Mouse (Mus musculus): ENCODE results near the gene Ttc7b. TPM values are rescaled to one million over a fixed set of nuclear protein-coding genes. Genes with fewer than 3 reads are reported as not detected.

Gene Ttc7b
- total and polyA plus RNA-seq, 3 experiments = 21.1 to 33.9 (median 26.8) TPM

- Histone ChIP-seq H3K36me3 (replicated peaks) (peaks cover 4% of the 10 kb centered on the region), H3K4me1 (ENCODE audit: insufficient read depth, low read depth, low read length) (no peaks in the 10 kb centered on the region), H3K9me3 (replicated peaks) (no peaks in the 10 kb centered on the region), H3K4me3 (ENCODE audit: low read depth, low read length) (no peak overlapping the region), H3K27me3 (ENCODE audit: insufficient read depth, low read length) (peaks cover 63% of the 10 kb centered on the region)
- DNase-seq (ENCODE audit: low spot score) (no peak), ATAC-seq (ENCODE audit: extremely low read depth, insufficient number of reproducible peaks, low FRiP score, poor library complexity, severe bottlenecking) (no peak)
- no peak for TF ChIP-seq POLR2AphosphoS5 (IDR thresholded peaks at IDR 0.05; ENCODE audit: insufficient replicate concordance, low read depth, low read length)
- no peak for TF ChIP-seq GATA1 (IDR thresholded peaks at IDR 0.05; ENCODE audit: borderline replicate concordance, low read length)
- TF ChIP-seq TAL1 (conservative IDR thresholded peaks at IDR 0.05; ENCODE audit: low read depth, low read length) = no peak
- TF ChIP-seq GATA2 (IDR thresholded peaks at IDR 0.05; ENCODE audit: borderline replicate concordance, low read depth, low read length) = no peak
- TF ChIP-seq CTCF (IDR thresholded peaks at IDR 0.05; ENCODE audit: low read depth, low read length) = no peak
Observed at GRCm38 (mm10) chr12:100304280-100304679, 216.3 kb downstream of the Ttc7b start.

- Histone ChIP-seq H3K4me1 (ENCODE audit: insufficient read depth, low read depth, low read length) (no peaks in the 10 kb centered on the region), H3K36me3 (replicated peaks) (peaks cover 4% of the 10 kb centered on the region), H3K9me3 (replicated peaks) (no peaks in the 10 kb centered on the region), H3K4me3 (ENCODE audit: low read depth, low read length) (no peak overlapping the region), H3K27me3 (ENCODE audit: insufficient read depth, low read length) (peaks cover 64% of the 10 kb centered on the region)
- ATAC-seq (ENCODE audit: extremely low read depth, insufficient number of reproducible peaks, low FRiP score, poor library complexity, severe bottlenecking) (no peak), DNase-seq (ENCODE audit: low spot score) (no peak)
- TF ChIP-seq GATA2 (IDR thresholded peaks at IDR 0.05; ENCODE audit: borderline replicate concordance, low read depth, low read length) (no peak), GATA1 (IDR thresholded peaks at IDR 0.05; ENCODE audit: borderline replicate concordance, low read length) (no peak), CTCF (IDR thresholded peaks at IDR 0.05; ENCODE audit: low read depth, low read length) (no peak), POLR2AphosphoS5 (IDR thresholded peaks at IDR 0.05; ENCODE audit: insufficient replicate concordance, low read depth, low read length) (no peak), TAL1 (conservative IDR thresholded peaks at IDR 0.05; ENCODE audit: low read depth, low read length) (no peak)
Observed at GRCm38 (mm10) chr12:100303141-100303540, 217.5 kb downstream of the Ttc7b start.

GRCm38 (mm10) chr12:100300446-100300845 is 220.2 kb downstream of the Ttc7b start:
- no peak overlapping the region for H3K4me3 ChIP-seq (ENCODE audit: low read depth, low read length)
- ATAC-seq (ENCODE audit: extremely low read depth, insufficient number of reproducible peaks, low FRiP score, poor library complexity, severe bottlenecking) (no peak), DNase-seq (ENCODE audit: low spot score) (no peak)
- H3K9me3 ChIP-seq (replicated peaks) = no peaks in the 10 kb centered on the region
- peaks cover 4% of the 10 kb centered on the region for H3K36me3 ChIP-seq (replicated peaks)
- H3K27me3 ChIP-seq (ENCODE audit: insufficient read depth, low read length) = peaks cover 55% of the 10 kb centered on the region
- no peaks in the 10 kb centered on the region for H3K4me1 ChIP-seq (ENCODE audit: insufficient read depth, low read depth, low read length)
- TF ChIP-seq GATA1 (IDR thresholded peaks at IDR 0.05; ENCODE audit: borderline replicate concordance, low read length) = no peak
- TF ChIP-seq CTCF (IDR thresholded peaks at IDR 0.05; ENCODE audit: low read depth, low read length) = no peak
- TF ChIP-seq GATA2 (IDR thresholded peaks at IDR 0.05; ENCODE audit: borderline replicate concordance, low read depth, low read length) = no peak
- no peak for TF ChIP-seq POLR2AphosphoS5 (IDR thresholded peaks at IDR 0.05; ENCODE audit: insufficient replicate concordance, low read depth, low read length)
- TF ChIP-seq TAL1 (conservative IDR thresholded peaks at IDR 0.05; ENCODE audit: low read depth, low read length) = no peak

GRCm38 (mm10) chr12:100299322-100299726 is 221.3 kb downstream of the Ttc7b start:
- no peak overlapping the region for H3K4me3 ChIP-seq (ENCODE audit: low read depth, low read length)
- H3K9me3 ChIP-seq (replicated peaks) = no peaks in the 10 kb centered on the region
- DNase-seq (ENCODE audit: low spot score) (no peak), ATAC-seq (ENCODE audit: extremely low read depth, insufficient number of reproducible peaks, low FRiP score, poor library complexity, severe bottlenecking) (no peak)
- no peaks in the 10 kb centered on the region for H3K4me1 ChIP-seq (ENCODE audit: insufficient read depth, low read depth, low read length)
- peaks cover 48% of the 10 kb centered on the region for H3K27me3 ChIP-seq (ENCODE audit: insufficient read depth, low read length)
- TF ChIP-seq POLR2AphosphoS5 (IDR thresholded peaks at IDR 0.05; ENCODE audit: insufficient replicate concordance, low read depth, low read length) = no peak
- TF ChIP-seq TAL1 (conservative IDR thresholded peaks at IDR 0.05; ENCODE audit: low read depth, low read length) = no peak
- TF ChIP-seq CTCF (IDR thresholded peaks at IDR 0.05; ENCODE audit: low read depth, low read length) = no peak
- no peak for TF ChIP-seq GATA2 (IDR thresholded peaks at IDR 0.05; ENCODE audit: borderline replicate concordance, low read depth, low read length)
- no peak for TF ChIP-seq GATA1 (IDR thresholded peaks at IDR 0.05; ENCODE audit: borderline replicate concordance, low read length)
- H3K36me3 ChIP-seq (replicated peaks) = peaks cover 4% of the 10 kb centered on the region

- H3K36me3 ChIP-seq (replicated peaks) = peaks cover 4% of the 10 kb centered on the region
Observed at GRCm38 (mm10) chr12:100298788-100299187, 221.8 kb downstream of the Ttc7b start.

GRCm38 (mm10) chr12:100297961-100298360 is 222.7 kb downstream of the Ttc7b start:
- Histone ChIP-seq H3K4me1 (ENCODE audit: insufficient read depth, low read depth, low read length) (no peaks in the 10 kb centered on the region), H3K9me3 (replicated peaks) (no peaks in the 10 kb centered on the region), H3K36me3 (replicated peaks) (peaks cover 4% of the 10 kb centered on the region), H3K4me3 (ENCODE audit: low read depth, low read length) (no peak overlapping the region), H3K27me3 (ENCODE audit: insufficient read depth, low read length) (peaks cover 46% of the 10 kb centered on the region)
- no peak for TF ChIP-seq GATA1 (IDR thresholded peaks at IDR 0.05; ENCODE audit: borderline replicate concordance, low read length)
- no peak for TF ChIP-seq POLR2AphosphoS5 (IDR thresholded peaks at IDR 0.05; ENCODE audit: insufficient replicate concordance, low read depth, low read length)
- TF ChIP-seq CTCF (IDR thresholded peaks at IDR 0.05; ENCODE audit: low read depth, low read length) = no peak
- TF ChIP-seq TAL1 (conservative IDR thresholded peaks at IDR 0.05; ENCODE audit: low read depth, low read length) = no peak
- no peak for TF ChIP-seq GATA2 (IDR thresholded peaks at IDR 0.05; ENCODE audit: borderline replicate concordance, low read depth, low read length)
- DNase-seq (ENCODE audit: low spot score) (no peak), ATAC-seq (ENCODE audit: extremely low read depth, insufficient number of reproducible peaks, low FRiP score, poor library complexity, severe bottlenecking) (no peak)

More at GRCm38 (mm10) chr12:100298788-100299187, 221.8 kb downstream of the Ttc7b start:
- H3K27me3 ChIP-seq (ENCODE audit: insufficient read depth, low read length) = peaks cover 45% of the 10 kb centered on the region
- TF ChIP-seq CTCF (IDR thresholded peaks at IDR 0.05; ENCODE audit: low read depth, low read length) (no peak), POLR2AphosphoS5 (IDR thresholded peaks at IDR 0.05; ENCODE audit: insufficient replicate concordance, low read depth, low read length) (no peak), GATA2 (IDR thresholded peaks at IDR 0.05; ENCODE audit: borderline replicate concordance, low read depth, low read length) (no peak), GATA1 (IDR thresholded peaks at IDR 0.05; ENCODE audit: borderline replicate concordance, low read length) (no peak), TAL1 (conservative IDR thresholded peaks at IDR 0.05; ENCODE audit: low read depth, low read length) (no peak)
- DNase-seq (ENCODE audit: low spot score) = no peak
- H3K9me3 ChIP-seq (replicated peaks) = no peaks in the 10 kb centered on the region
- no peak for ATAC-seq (ENCODE audit: extremely low read depth, insufficient number of reproducible peaks, low FRiP score, poor library complexity, severe bottlenecking)
- no peaks in the 10 kb centered on the region for H3K4me1 ChIP-seq (ENCODE audit: insufficient read depth, low read depth, low read length)
- no peak overlapping the region for H3K4me3 ChIP-seq (ENCODE audit: low read depth, low read length)
